Mouse (Mus musculus) bone marrow macrophage, adult 2 months (primary cell): ENCODE data around the gene Dnm1.

ENCODE experiments used
- CTCF ChIP-seq: IDR thresholded peaks from 2 replicates; pipeline ENCODE4 v1.5.1; 2012; ENCODE audit warnings: low read depth, mild to moderate bottlenecking, low read length, moderate library complexity
- POLR2A ChIP-seq: IDR thresholded peaks from 2 replicates; pipeline ENCODE4 v1.6.1; 2012; ENCODE audit warnings: mild to moderate bottlenecking, low read depth, low read length, borderline replicate concordance

DNA sequence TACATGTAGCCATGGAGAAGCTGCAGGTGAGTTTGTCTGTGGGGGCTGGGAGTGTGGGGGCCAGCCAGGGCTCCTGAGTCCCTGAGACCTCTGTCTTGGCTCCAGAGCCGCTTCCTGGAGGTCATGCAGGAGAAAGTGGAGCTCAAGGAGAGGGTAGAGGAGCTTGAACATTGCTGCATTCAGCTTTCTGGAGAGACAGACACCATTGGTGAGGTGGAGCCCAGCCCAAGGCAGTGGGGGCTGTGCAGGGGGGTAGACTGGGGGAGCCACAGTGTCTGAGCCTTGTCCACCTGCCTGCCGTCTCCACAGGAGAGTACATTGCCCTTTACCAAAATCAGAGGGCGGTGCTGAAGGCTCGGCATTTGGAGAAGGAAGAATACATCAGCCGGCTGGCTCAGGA is 47.5 kb downstream of the Dnm1 start:
- TF ChIP-seq POLR2A (no peak), CTCF (no peak)
